Mouse (Mus musculus): ENCODE data around the gene Lamtor2. TPM values are rescaled to one million over a fixed set of nuclear protein-coding genes. Genes with fewer than 3 reads are reported as not detected.

Lamtor2 gene
- total RNA-seq, 2 experiments from 2014 or later: 70.9 to 104 TPM

GRCm38 (mm10) chr3:88546674-88547418, 6.0 kb downstream of the Lamtor2 start:
- Histone ChIP-seq H3K4me3 (no peak overlapping the region), H3K27ac (no peak overlapping the region)
- TF ChIP-seq CTCF (IDR thresholded peaks at IDR 0.05): no peak
- intact Hi-C loops (cut with DNase I): no loop called here
- DNase-seq: no peak

DNA sequence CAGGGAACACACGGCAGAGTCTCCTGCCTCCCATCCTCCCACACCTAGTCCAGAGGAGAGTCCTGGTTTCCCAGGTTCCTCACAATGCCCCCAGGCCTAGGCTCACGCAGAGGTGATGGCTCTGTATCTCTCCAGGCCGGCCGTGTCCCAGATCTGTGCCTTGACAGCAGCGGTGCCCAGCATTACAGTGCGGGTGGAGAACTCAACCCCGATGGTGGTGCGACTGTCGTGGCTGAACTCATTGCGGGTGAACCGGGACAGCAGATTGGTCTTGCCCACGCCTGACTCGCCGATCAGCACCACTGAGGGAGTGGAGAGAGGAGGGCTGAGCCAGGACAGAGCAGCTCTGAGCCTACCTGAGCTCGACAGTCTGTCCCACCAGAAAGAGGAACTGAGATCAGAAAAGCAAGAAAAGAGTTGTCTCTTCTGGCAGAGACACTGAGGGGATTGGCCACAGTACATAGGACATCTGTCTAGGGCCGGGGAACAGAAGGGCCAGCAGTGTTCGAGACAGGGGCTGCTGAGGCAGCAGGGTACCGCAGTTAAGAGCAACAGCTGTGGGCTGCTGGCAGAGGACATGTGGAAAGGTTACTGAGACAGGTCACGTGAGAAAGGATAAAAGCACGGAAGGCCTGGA, 7.8 kb downstream of the Lamtor2 start:
- intact Hi-C loops (cut with DNase I): no loop called here
- DNase-seq: no peak

GRCm38 (mm10) chr3:88544514-88544913, 8.4 kb downstream of the Lamtor2 start:
- TF ChIP-seq CTCF (IDR thresholded peaks at IDR 0.05): peak; percentile 58
- no peak for DNase-seq
- intact Hi-C loops (cut with DNase I): no loop called here
- no peak overlapping the region for H3K27ac ChIP-seq
- H3K4me3 ChIP-seq: no peak overlapping the region

More for the DNA sequence above, 7.8 kb downstream of the Lamtor2 start:
- Histone ChIP-seq H3K4me3 (no peak overlapping the region), H3K27ac (no peak overlapping the region)
- no peak for TF ChIP-seq CTCF (IDR thresholded peaks at IDR 0.05)

DNA sequence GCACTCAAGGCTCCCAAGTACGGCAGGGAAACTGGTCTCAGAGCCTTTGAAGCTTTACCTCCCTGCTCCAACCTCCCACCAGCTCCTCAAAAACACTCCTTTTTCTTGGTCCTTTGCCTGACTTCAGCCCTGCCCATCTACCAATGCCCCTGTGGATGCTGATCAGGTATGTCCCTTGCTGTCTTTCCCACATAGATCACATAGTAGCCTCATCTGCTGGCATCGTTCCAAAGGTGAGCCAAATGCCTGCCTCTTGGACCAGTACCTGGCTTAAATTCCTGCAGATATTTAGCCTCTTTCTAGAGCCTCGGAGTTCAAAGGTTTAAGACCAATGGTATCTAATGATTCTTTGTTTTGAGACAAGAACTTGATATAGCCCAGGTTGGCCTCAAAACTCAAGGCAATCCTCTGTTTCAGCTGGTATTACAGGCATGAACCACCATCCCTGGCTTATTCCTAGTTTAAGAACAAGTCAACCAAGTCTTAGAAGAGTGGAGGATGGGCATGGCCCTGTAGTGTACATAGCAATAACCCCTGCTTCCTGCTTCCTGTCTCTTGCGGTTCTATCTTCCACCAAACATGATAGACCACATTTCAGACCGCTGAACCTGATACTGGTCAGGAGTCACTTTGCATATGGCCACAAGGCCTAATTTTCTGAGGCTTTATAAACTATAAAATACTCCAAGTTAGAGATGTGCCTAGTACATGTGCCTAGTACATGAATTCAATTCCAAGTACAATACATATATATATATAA, 9.0 kb downstream of the Lamtor2 start:
- no peak for TF ChIP-seq CTCF (IDR thresholded peaks at IDR 0.05)
- intact Hi-C loops (cut with DNase I): no loop called here
- Histone ChIP-seq H3K4me3 (no peak overlapping the region), H3K27ac (no peak overlapping the region)
- no peak for DNase-seq

DNA sequence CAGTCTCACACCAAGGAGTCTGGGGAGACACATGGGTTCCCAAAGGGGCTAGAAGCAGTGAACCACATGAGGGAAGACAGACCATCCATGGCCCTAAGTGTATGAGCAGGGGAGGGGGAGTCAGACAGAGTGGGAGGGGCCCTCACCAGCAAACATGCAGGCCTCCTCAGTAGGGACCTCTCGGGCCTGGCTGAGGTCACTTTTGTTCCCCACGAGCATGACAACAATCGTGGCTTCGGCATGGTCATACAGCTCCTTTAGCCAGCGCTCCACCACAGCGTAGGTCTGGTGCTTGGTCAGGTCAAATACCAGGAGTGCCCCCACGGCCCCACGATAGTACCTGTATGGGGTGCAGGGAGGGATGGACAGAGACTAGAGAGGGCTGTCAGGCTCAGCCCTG, 9.7 kb downstream of the Lamtor2 start:
- DNase-seq: no peak
- H3K4me3 ChIP-seq: no peak overlapping the region
- intact Hi-C loops (cut with DNase I): no loop called here
- no peak overlapping the region for H3K27ac ChIP-seq
- TF ChIP-seq CTCF (IDR thresholded peaks at IDR 0.05): no peak

- Histone ChIP-seq H3K27ac (no peak overlapping the region), H3K4me3 (no peak overlapping the region)
- intact Hi-C loops (cut with DNase I): no loop called here
- DNase-seq: no peak
- TF ChIP-seq CTCF (IDR thresholded peaks at IDR 0.05): no peak
These were observed 10.4 kb downstream of the Lamtor2 start for GRCm38 (mm10) chr3:88542486-88542885.

DNA sequence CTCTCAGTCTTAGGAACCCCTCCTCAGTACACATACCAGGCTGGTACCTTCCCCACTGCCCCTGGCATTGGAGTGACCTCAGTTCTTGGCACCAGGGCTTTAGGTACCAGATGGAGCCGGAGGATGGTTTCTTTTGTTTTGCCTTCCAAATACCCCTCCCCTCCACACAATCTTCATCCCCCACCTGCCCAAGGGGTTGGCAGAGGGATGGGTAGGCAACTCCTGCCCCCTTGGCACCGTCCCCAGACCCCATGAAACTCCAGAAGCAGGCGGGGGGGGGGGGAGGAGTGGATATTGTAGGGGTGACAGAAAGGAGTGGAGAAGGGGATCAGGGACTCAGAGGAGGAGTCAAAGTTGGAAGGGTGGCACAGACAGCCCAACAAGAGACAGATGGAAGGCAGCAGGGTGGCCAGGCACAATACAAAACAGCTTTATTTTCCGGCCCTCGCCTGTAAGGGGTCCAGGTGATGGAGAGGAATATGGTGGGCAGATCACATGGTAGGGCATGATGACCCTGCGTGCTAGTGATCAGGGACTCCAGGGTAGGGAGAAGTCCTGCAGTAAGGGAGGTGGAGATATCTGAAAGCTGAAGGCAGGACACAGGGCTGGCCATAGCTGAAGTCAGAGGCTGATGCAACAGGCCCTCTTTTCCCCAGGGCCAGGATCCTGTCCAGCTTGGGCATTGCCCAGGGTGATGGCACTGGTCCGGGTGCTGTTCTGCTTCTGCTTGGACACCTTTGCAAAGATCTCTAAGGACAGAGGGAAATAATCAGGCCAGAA, 11.1 kb downstream of the Lamtor2 start:
- Histone ChIP-seq H3K27ac (no peak overlapping the region), H3K4me3 (no peak overlapping the region)
- no peak for TF ChIP-seq CTCF (IDR thresholded peaks at IDR 0.05)
- intact Hi-C loops (cut with DNase I): no loop called here
- no peak for DNase-seq

GRCm38 (mm10) chr3:88540085-88540484, 12.8 kb downstream of the Lamtor2 start:
- H3K27ac ChIP-seq: no peak overlapping the region
- intact Hi-C loops (cut with DNase I): no loop called here
- H3K4me3 ChIP-seq: no peak overlapping the region
- DNase-seq: no peak
- no peak for TF ChIP-seq CTCF (IDR thresholded peaks at IDR 0.05)

GRCm38 (mm10) chr3:88539397-88539796, 13.5 kb downstream of the Lamtor2 start:
- intact Hi-C loops (cut with DNase I): no loop called here
- Histone ChIP-seq H3K27ac (no peak overlapping the region), H3K4me3 (no peak overlapping the region)
- no peak for DNase-seq
- no peak for TF ChIP-seq CTCF (IDR thresholded peaks at IDR 0.05)

- TF ChIP-seq CTCF (IDR thresholded peaks at IDR 0.05): no peak
- no peak overlapping the region for H3K27ac ChIP-seq
- no peak for DNase-seq
- no peak overlapping the region for H3K4me3 ChIP-seq
- intact Hi-C loops (cut with DNase I): no loop called here
These were observed 14.4 kb downstream of the Lamtor2 start for GRCm38 (mm10) chr3:88538271-88539145.

DNA sequence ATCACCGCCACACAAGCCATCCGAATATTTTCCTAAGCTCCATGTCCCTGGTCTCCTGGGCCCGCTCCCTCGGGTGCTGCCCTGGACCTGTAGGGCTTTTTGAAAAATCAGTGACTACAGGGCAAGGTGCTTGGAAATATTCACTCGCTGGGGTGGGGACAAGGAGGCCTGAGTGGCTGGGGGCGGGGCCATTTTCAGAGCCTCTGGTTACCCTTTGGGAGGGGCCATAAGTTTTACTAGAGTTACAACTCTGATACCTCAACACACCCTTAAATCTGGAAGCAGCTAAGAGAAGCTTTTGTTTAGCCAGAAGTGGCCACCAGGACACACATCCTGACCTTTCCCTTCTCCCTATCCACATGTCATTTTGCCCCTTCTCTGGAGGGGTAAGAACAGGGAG, 15.7 kb downstream of the Lamtor2 start:
- intact Hi-C loops (cut with DNase I): no loop called here
- no peak for DNase-seq
- H3K27ac ChIP-seq: peak overlapping the region; percentile 85
- H3K4me3 ChIP-seq: peak overlapping the region; percentile 86
- no peak for TF ChIP-seq CTCF (IDR thresholded peaks at IDR 0.05)

Data from gastrocnemius, adult 2 months (tissue).